Mouse (Mus musculus): ENCODE measurements around the gene Haus4. TPM values are rescaled to one million over a fixed set of nuclear protein-coding genes. Genes with fewer than 3 reads are reported as not detected.

Haus4 gene
- polyA plus RNA-seq, 1 experiment from 2014 or later, result 58.1 TPM

GRCm38 (mm10) chr14:54492345-54493131 lies 61.9 kb downstream of the Haus4 start:
- no peaks in the 10 kb centered on the region for H3K36me3 ChIP-seq
- H3K27me3 ChIP-seq, result no peaks in the 10 kb centered on the region
- no peak overlapping the region for H3K4me2 ChIP-seq
- no peak overlapping the region for H3K9ac ChIP-seq (replicated peaks)
- no peak overlapping the region for H3K4me3 ChIP-seq (replicated peaks)
- H3K27ac ChIP-seq, result no peak overlapping the region
- ATAC-seq (ENCODE audit: insufficient number of reproducible peaks, insufficient read depth, low FRiP score, low TSS enrichment, low read depth), result no peak
- no peaks in the 10 kb centered on the region for H3K4me1 ChIP-seq (replicated peaks)
- 68% methylated on average over 18 of the region's 18 CpGs for WGBS
- H3K9me3 ChIP-seq, result no peaks in the 10 kb centered on the region

Other genes starting within 250 kb of the Haus4 start
- 47.1 and 50.9 TPM in 2 replicates for gene Oxa1l, start 193.8 kb downstream of the Haus4 start, polyA plus RNA-seq (2016; fragmentation: Nextera tagmentation; extraction: Ambion mirVana)
- gene Slc7a7, start 136.8 kb downstream of the Haus4 start, polyA plus RNA-seq (2016; fragmentation: Nextera tagmentation; extraction: Ambion mirVana), result 3.3 and 5.1 TPM in 2 replicates
- gene Mrpl52, start 127.7 kb downstream of the Haus4 start, polyA plus RNA-seq (2016; fragmentation: Nextera tagmentation; extraction: Ambion mirVana), result 259 and 277 TPM in 2 replicates
- 149 and 176 TPM in 2 replicates for gene Mmp14, start 123.0 kb downstream of the Haus4 start, polyA plus RNA-seq (2016; fragmentation: Nextera tagmentation; extraction: Ambion mirVana)
- 28.3 and 28.7 TPM in 2 replicates for gene Lrp10, start 90.5 kb downstream of the Haus4 start, polyA plus RNA-seq (2016; fragmentation: Nextera tagmentation; extraction: Ambion mirVana)
- gene Rem2, start 78.5 kb downstream of the Haus4 start, polyA plus RNA-seq (2016; fragmentation: Nextera tagmentation; extraction: Ambion mirVana), result 4.3 and 5.0 TPM in 2 replicates
- 105 and 106 TPM in 2 replicates for gene Prmt5, start 37.1 kb downstream of the Haus4 start, polyA plus RNA-seq (2016; fragmentation: Nextera tagmentation; extraction: Ambion mirVana)
- gene Ajuba, start 22.9 kb upstream of the Haus4 start, polyA plus RNA-seq (2016; fragmentation: Nextera tagmentation; extraction: Ambion mirVana), result 68.9 and 72.2 TPM in 2 replicates
- 9.7 and 10.7 TPM in 2 replicates for gene 4931414P19Rik, start 51.4 kb upstream of the Haus4 start, polyA plus RNA-seq (2016; fragmentation: Nextera tagmentation; extraction: Ambion mirVana)
- gene Psmb5, start 63.4 kb upstream of the Haus4 start, polyA plus RNA-seq (2016; fragmentation: Nextera tagmentation; extraction: Ambion mirVana), result 410 and 432 TPM in 2 replicates
- gene Psmb11, start 66.8 kb upstream of the Haus4 start, polyA plus RNA-seq (2016; fragmentation: Nextera tagmentation; extraction: Ambion mirVana), result 0.06 and 0.29 TPM in 2 replicates
- not detected in 2 replicates for gene Gm17606, start 86.3 kb upstream of the Haus4 start, polyA plus RNA-seq (2016; fragmentation: Nextera tagmentation; extraction: Ambion mirVana)
- gene Cdh24, start 86.7 kb upstream of the Haus4 start, polyA plus RNA-seq (2016; fragmentation: Nextera tagmentation; extraction: Ambion mirVana), result 11.8 and 12.9 TPM in 2 replicates
- 105 TPM in 2 replicates for gene 1700123O20Rik, start 131.6 kb upstream of the Haus4 start, polyA plus RNA-seq (2016; fragmentation: Nextera tagmentation; extraction: Ambion mirVana)
- gene Acin1, start 132.3 kb upstream of the Haus4 start, polyA plus RNA-seq (2016; fragmentation: Nextera tagmentation; extraction: Ambion mirVana), result 148 and 175 TPM in 2 replicates
- 0.16 and 0.23 TPM in 2 replicates for gene Gm29776, start 144.2 kb upstream of the Haus4 start, polyA plus RNA-seq (2016; fragmentation: Nextera tagmentation; extraction: Ambion mirVana)
- gene Cebpe, start 157.6 kb upstream of the Haus4 start, polyA plus RNA-seq (2016; fragmentation: Nextera tagmentation; extraction: Ambion mirVana), result not detected in 2 replicates
- 0.56 and 1.1 TPM in 2 replicates for gene Slc7a8, start 227.3 kb upstream of the Haus4 start, polyA plus RNA-seq (2016; fragmentation: Nextera tagmentation; extraction: Ambion mirVana)

Data from limb, embryonic 12.5 days (tissue).